Mouse (Mus musculus) CH12.LX (cell line): ENCODE results near the gene Sec14l5. TPM values are rescaled to one million over a fixed set of nuclear protein-coding genes. Genes with fewer than 3 reads are reported as not detected.

Experiments used
- DNase-seq: peaks from one replicate; pipeline ENCODE4 v3.0.0-alpha.2; 2013; ENCODE audit errors: extremely low read depth
- H3K27ac ChIP-seq: 2 replicates; pipeline ENCODE4 v1.5.1; 2012; ENCODE audit warnings: low read depth, mild to moderate bottlenecking, control low read depth, moderate library complexity; ENCODE audit not compliant: insufficient read depth
- H3K27me3 ChIP-seq: replicated peaks from 2 replicates; pipeline ENCODE3; 2012; ENCODE audit warnings: inconsistent platforms
- H3K36me3 ChIP-seq, 2 experiments: replicated peaks in 1 of 2; 2 replicates each; pipeline versions ENCODE3 to v1.6.1; 2012; ENCODE audit warnings: inconsistent platforms in 1 of 2, low read length in 1 of 2, mild to moderate bottlenecking in 1 of 2, mixed read lengths in 1 of 2, moderate library complexity in 1 of 2; ENCODE audit not compliant: control insufficient read depth in 1 of 2, insufficient read depth in 1 of 2
- H3K4me1 ChIP-seq, 2 experiments: 2 replicates each; pipeline ENCODE4 v1.6.1; 2012; ENCODE audit warnings: inconsistent platforms in 1 of 2, moderate library complexity in 1 of 2; ENCODE audit not compliant: insufficient read depth in 2 of 2, control insufficient read depth in 1 of 2
- H3K4me2 ChIP-seq: 2 replicates; pipeline ENCODE4 v1.6.1; 2012; ENCODE audit warnings: low read depth, mild to moderate bottlenecking, control low read depth; ENCODE audit not compliant: poor library complexity, insufficient read depth, severe bottlenecking
- H3K4me3 ChIP-seq, 3 experiments: fragments of 150-350 bp in 1 of 3; sonication (generic) in 1 of 3; replicated peaks in 1 of 3; 2 replicates each; pipeline versions ENCODE3 to v1.5.1; 2011 to 2012; ENCODE audit warnings: low read depth in 2 of 3, low read length in 2 of 3, mild to moderate bottlenecking in 2 of 3, moderate library complexity in 2 of 3, control low read depth in 1 of 3, improper control_type of control experiment in 1 of 3, inconsistent platforms in 1 of 3, mixed read lengths in 1 of 3; ENCODE audit not compliant: poor library complexity in 1 of 3
- H3K79me2 ChIP-seq: replicated peaks from 2 replicates; pipeline ENCODE4 v1.6.1; 2012; ENCODE audit warnings: mild to moderate bottlenecking, moderate library complexity; ENCODE audit not compliant: control insufficient read depth, poor library complexity, insufficient read depth, severe bottlenecking; ENCODE audit errors: extremely low read depth
- H3K9ac ChIP-seq: 2 replicates; pipeline ENCODE4 v1.6.1; 2012; ENCODE audit warnings: low read depth, mild to moderate bottlenecking, control low read depth, moderate library complexity; ENCODE audit not compliant: insufficient read depth
- H3K9me3 ChIP-seq: replicated peaks from 2 replicates; pipeline ENCODE3; 2012; ENCODE audit warnings: low read length, inconsistent platforms, mixed read lengths
- BHLHE40 ChIP-seq: IDR thresholded peaks from 2 replicates; pipeline ENCODE4 v1.6.1; 2011; ENCODE audit warnings: mild to moderate bottlenecking, low read depth, low read length, improper control_type of control experiment
- CHD1 ChIP-seq: IDR thresholded peaks from 2 replicates; pipeline ENCODE4 v1.6.1; 2012; ENCODE audit warnings: low read depth, low read length, improper control_type of control experiment, inconsistent platforms
- CTCF ChIP-seq, 2 experiments: IDR thresholded peaks in 1 of 2; conservative IDR thresholded peaks in 1 of 2; 2 replicates each; pipeline ENCODE4 v1.5.1; 2011 to 2012; ENCODE audit warnings: low read depth in 2 of 2, low read length in 2 of 2, improper control_type of control experiment in 1 of 2, inconsistent platforms in 1 of 2, mild to moderate bottlenecking in 1 of 2, moderate library complexity in 1 of 2
- E2F4 ChIP-seq: IDR thresholded peaks from 2 replicates; pipeline ENCODE4 v1.6.1; 2011; ENCODE audit warnings: low read depth, low read length, improper control_type of control experiment; ENCODE audit not compliant: insufficient replicate concordance
- ELF1 ChIP-seq: IDR thresholded peaks from 2 replicates; pipeline ENCODE4 v1.6.1; 2014; ENCODE audit warnings: low read depth, mild to moderate bottlenecking, inconsistent platforms, low read length, improper control_type of control experiment
- EP300 ChIP-seq: IDR thresholded peaks from 2 replicates; pipeline ENCODE4 v1.6.1; 2011; ENCODE audit warnings: low read length, improper control_type of control experiment
- ETS1 ChIP-seq: conservative IDR thresholded peaks from 2 replicates; pipeline ENCODE4 v1.6.1; 2012; ENCODE audit warnings: low read depth, mild to moderate bottlenecking, inconsistent platforms, low read length, improper control_type of control experiment, moderate library complexity
- HCFC1 ChIP-seq: IDR thresholded peaks from 2 replicates; pipeline ENCODE4 v1.6.1; 2012; ENCODE audit warnings: low read depth, mild to moderate bottlenecking, inconsistent platforms, low read length, improper control_type of control experiment
- IRF4 ChIP-seq: IDR thresholded peaks from 2 replicates; pipeline ENCODE4 v1.6.1; 2014; ENCODE audit warnings: low read depth, mild to moderate bottlenecking, inconsistent platforms, low read length, improper control_type of control experiment
- JUN ChIP-seq: IDR thresholded peaks from 2 replicates; pipeline ENCODE4 v1.6.1; 2011; ENCODE audit warnings: low read depth, mild to moderate bottlenecking, low read length, improper control_type of control experiment, moderate library complexity; ENCODE audit not compliant: insufficient read depth
- JUND ChIP-seq: conservative IDR thresholded peaks from 2 replicates; pipeline ENCODE4 v1.6.1; 2011; ENCODE audit warnings: low read depth, low read length, improper control_type of control experiment
- MAFK ChIP-seq: IDR thresholded peaks from 2 replicates; pipeline ENCODE4 v1.6.1; 2011; ENCODE audit warnings: low read length, improper control_type of control experiment; ENCODE audit not compliant: insufficient replicate concordance
- MAX ChIP-seq: IDR thresholded peaks from 2 replicates; pipeline ENCODE4 v1.6.1; 2011; ENCODE audit warnings: low read length, improper control_type of control experiment
- MEF2A ChIP-seq: IDR thresholded peaks from 2 replicates; pipeline ENCODE4 v1.6.1; 2014; ENCODE audit warnings: low read depth, mild to moderate bottlenecking, inconsistent platforms, low read length, improper control_type of control experiment, borderline replicate concordance
- MXI1 ChIP-seq: IDR thresholded peaks from 2 replicates; pipeline ENCODE4 v1.6.1; 2011; ENCODE audit warnings: mild to moderate bottlenecking, low read depth, low read length, improper control_type of control experiment
- MYC ChIP-seq: IDR thresholded peaks from 2 replicates; pipeline ENCODE4 v1.6.1; 2011; ENCODE audit warnings: low read depth, mild to moderate bottlenecking, improper control_type of control experiment, low read length
- NELFE ChIP-seq: IDR thresholded peaks from 2 replicates; pipeline ENCODE4 v1.6.1; 2011; ENCODE audit warnings: low read depth, low read length, improper control_type of control experiment
- NRF1 ChIP-seq: IDR thresholded peaks from 2 replicates; pipeline ENCODE4 v1.6.1; 2014; ENCODE audit warnings: low read depth, mild to moderate bottlenecking, inconsistent platforms, low read length, improper control_type of control experiment, moderate library complexity
- RAD21 ChIP-seq: IDR thresholded peaks from 2 replicates; pipeline ENCODE4 v1.6.1; 2011; ENCODE audit warnings: low read depth, mild to moderate bottlenecking, low read length, improper control_type of control experiment, moderate library complexity
- SIN3A ChIP-seq: IDR thresholded peaks from 2 replicates; pipeline ENCODE4 v1.6.1; 2012; ENCODE audit warnings: low read length, improper control_type of control experiment, inconsistent platforms
- SMC3 ChIP-seq: IDR thresholded peaks from 2 replicates; pipeline ENCODE4 v1.6.1; 2011; ENCODE audit warnings: low read depth, low read length, improper control_type of control experiment
- TCF12 ChIP-seq: IDR thresholded peaks from 2 replicates; pipeline ENCODE4 v1.6.1; 2014; ENCODE audit warnings: low read depth, mild to moderate bottlenecking, inconsistent platforms, low read length, improper control_type of control experiment
- USF2 ChIP-seq: conservative IDR thresholded peaks from 2 replicates; pipeline ENCODE4 v1.6.1; 2011; ENCODE audit warnings: low read depth, low read length, improper control_type of control experiment
- ZC3H11A ChIP-seq: IDR thresholded peaks from 2 replicates; pipeline ENCODE4 v1.6.1; 2012; ENCODE audit warnings: low read depth, mild to moderate bottlenecking, inconsistent platforms, low read length, improper control_type of control experiment
- dilution Hi-C: fragments of 300-500 bp; cut with MboI; formaldehyde crosslinking; loops from 2 replicates; pipeline ENCODE4 v1.14.3; 2020; ENCODE audit warnings: low sequenced_read_pairs; ENCODE audit not compliant: extremely low pct_unique_long_range_greater_than_20kb, extremely low pct_ligation_motif_present
- in situ Hi-C: fragments of 300-500 bp; cut with MboI; formaldehyde crosslinking; loops from 3 replicates; pipeline ENCODE4 v1.14.3; 2019; ENCODE audit warnings: low sequenced_read_pairs, low pct_ligation_motif_present, low pct_unique_long_range_greater_than_20kb, mixed read lengths
- polyA plus RNA-seq: library from polyadenylated mRNA; unstranded; fragments of >175 nt; gene quantifications from 2 replicates; pipeline ENCODE4 v1.2.1, GENCODE M21; 2012; ENCODE audit warnings: low read depth; ENCODE audit not compliant: insufficient read length
- total RNA-seq, 2 experiments: library from RNA; depleted of rRNA; stranded (reverse); fragments of 300-350 nt in 1 of 2; fragments of >200 nt in 1 of 2; gene quantifications; 2 replicates each; pipeline ENCODE4 v1.2.3; 2012 to 2014

Gene Sec14l5
- total and polyA plus RNA-seq, 3 experiments, result 0.13 TPM; not detected in 2

DNA sequence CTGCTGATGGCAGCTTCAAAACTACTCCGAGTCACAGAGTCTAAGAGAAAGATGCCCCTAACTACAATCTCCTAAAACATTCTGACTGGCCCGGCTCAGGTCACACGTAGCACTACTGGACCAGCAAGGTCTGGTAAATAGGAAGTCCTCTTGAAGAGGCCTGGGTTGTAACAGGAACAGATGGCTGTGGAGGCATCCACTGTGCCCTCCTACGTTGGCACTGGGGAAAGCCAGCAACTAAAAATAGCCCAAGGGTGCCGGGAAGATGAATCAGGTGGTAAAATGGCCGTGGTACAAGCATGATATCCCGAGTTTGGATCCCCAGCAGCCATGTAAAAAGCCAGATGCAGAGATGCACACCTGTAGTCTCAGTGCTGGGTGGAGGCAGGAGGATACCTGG is 39.3 kb downstream of the Sec14l5 start:
- H3K9ac ChIP-seq, result no peak overlapping the region
- peaks cover 17% of the 10 kb centered on the region for H3K27me3 ChIP-seq
- DNase-seq, result no peak
- in situ Hi-C loops (no loop called here), dilution Hi-C loops (no loop called here)
- no peak overlapping the region for H3K27ac ChIP-seq
- no peaks in the 10 kb centered on the region for H3K9me3 ChIP-seq
- H3K4me2 ChIP-seq, result no peak overlapping the region
- no peaks in the 10 kb centered on the region for H3K79me2 ChIP-seq
- H3K4me3 ChIP-seq, result no peak overlapping the region
- no peak for TF ChIP-seq NRF1
- no peak for TF ChIP-seq ZC3H11A
- no peak for TF ChIP-seq EP300
- no peak for TF ChIP-seq E2F4
- TF ChIP-seq ELF1, result no peak
- TF ChIP-seq SMC3, result no peak
- TF ChIP-seq HCFC1, result no peak
- peaks cover 0 to 20% of the 10 kb centered on the region in 2 experiments; a peak in 2 of 4 replicates for H3K4me1 ChIP-seq
- no peaks in the 10 kb centered on the region for H3K36me3 ChIP-seq

DNA sequence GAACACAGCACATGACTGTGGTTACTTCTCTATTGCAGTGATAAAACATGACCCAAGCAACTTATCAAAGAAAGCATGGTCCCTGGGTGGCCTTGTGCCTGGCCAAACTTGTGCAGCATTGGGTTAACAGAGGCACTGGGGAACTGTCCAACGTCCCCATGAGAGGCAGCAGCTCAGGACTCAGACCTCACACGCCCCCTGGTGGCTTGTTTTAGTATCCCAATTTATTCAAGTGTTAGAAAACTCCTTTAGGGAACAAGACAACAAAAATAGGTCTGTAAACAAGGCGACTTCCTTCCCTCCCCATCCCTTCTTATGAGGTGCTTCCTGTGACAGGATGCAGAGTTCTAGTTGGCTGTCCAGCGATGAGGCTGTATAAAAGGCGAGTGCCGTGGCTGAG is 48.2 kb downstream of the Sec14l5 start:
- peaks cover 3% of the 10 kb centered on the region for H3K27me3 ChIP-seq
- H3K9me3 ChIP-seq, result no peaks in the 10 kb centered on the region
- H3K4me3 ChIP-seq, result no peak overlapping the region
- no peaks in the 10 kb centered on the region for H3K79me2 ChIP-seq
- in situ Hi-C loops (no loop called here), dilution Hi-C loops (no loop called here)
- peak; percentile 72 for DNase-seq
- no peaks in the 10 kb centered on the region for H3K4me1 ChIP-seq
- H3K27ac ChIP-seq, result no peak overlapping the region
- peak; percentile 83 to 91 for TF ChIP-seq CTCF (conservative IDR thresholded peaks at IDR 0.05 in 1 of 2, IDR thresholded peaks at IDR 0.05 in 1 of 2; ENCODE audit: low read depth in 2 of 2, low read length in 2 of 2)
- TF ChIP-seq MAX, result no peak
- TF ChIP-seq RAD21, result peak; percentile 74
- TF ChIP-seq MEF2A, result no peak
- TF ChIP-seq SMC3, result peak; percentile 65
- no peak overlapping the region for H3K4me2 ChIP-seq
- peaks cover 41 to 59% of the 10 kb centered on the region in 2 experiments for H3K36me3 ChIP-seq
- H3K9ac ChIP-seq, result no peak overlapping the region

DNA sequence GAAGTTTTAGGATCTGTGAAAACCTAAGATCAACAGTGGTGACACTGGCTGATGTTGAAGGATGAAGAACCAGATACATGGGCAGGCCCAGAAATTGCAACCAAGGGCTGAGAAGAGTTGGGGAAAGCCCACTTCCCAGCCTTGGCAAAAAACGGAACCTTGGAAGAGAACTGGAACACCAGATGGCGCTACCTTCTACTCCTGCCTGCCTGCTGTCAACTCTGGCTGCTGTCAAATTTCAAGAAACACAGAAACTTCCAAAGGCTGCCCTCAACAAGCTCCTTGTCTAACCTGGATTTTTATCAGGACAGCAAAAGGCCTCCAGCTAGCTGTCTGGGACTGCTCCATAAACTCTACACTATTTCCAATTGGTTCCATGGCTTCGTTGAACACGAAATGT is 55.8 kb downstream of the Sec14l5 start:
- Histone ChIP-seq H3K79me2 (no peaks in the 10 kb centered on the region; the same call in 1 of the 2 replicates), H3K4me1 (peaks cover 6 to 38% of the 10 kb centered on the region in 2 experiments), H3K27ac (no peak overlapping the region; the same call in 1 of the 2 replicates), H3K36me3 (peaks cover 38 to 69% of the 10 kb centered on the region in 2 experiments), H3K4me3 (peak overlapping the region; percentile 75 to 91 (median 83)), H3K9ac (peak overlapping the region; percentile 62), H3K9me3 (no peaks in the 10 kb centered on the region), H3K4me2 (peak overlapping the region; percentile 59), H3K27me3 (no peaks in the 10 kb centered on the region)
- dilution Hi-C loops, result no loop called here
- peak; percentile 72 for DNase-seq
- in situ Hi-C loops, result no loop called here
- peak; percentile 24; the same call in 1 of the 2 replicates for TF ChIP-seq MAX
- TF ChIP-seq JUND, result peak; percentile 23; the same call in 1 of the 2 replicates
- peak; percentile 85 for TF ChIP-seq SMC3
- TF ChIP-seq CHD1, result 0 out of 2 replicates have a peak, but pooled peaks have one; percentile 32
- peak; percentile 22; the same call in 1 of the 2 replicates for TF ChIP-seq HCFC1
- TF ChIP-seq MAFK, result 0 out of 2 replicates have a peak, but pooled peaks have one; percentile 22
- TF ChIP-seq MYC, result peak; percentile 49; the same call in 1 of the 2 replicates
- no peak for TF ChIP-seq USF2
- no peak for TF ChIP-seq TCF12
- peak; percentile 23; the same call in 1 of the 2 replicates for TF ChIP-seq ELF1
- TF ChIP-seq BHLHE40, result 0 out of 2 replicates have a peak, but pooled peaks have one; percentile 19
- peak; percentile 44; the same call in 1 of the 2 replicates for TF ChIP-seq NELFE
- peak; percentile 73 for TF ChIP-seq MXI1
- peak; percentile 50; the same call in 1 of the 2 replicates for TF ChIP-seq IRF4
- TF ChIP-seq ETS1, result no peak
- TF ChIP-seq SIN3A, result peak; percentile 98
- no peak for TF ChIP-seq JUN
- TF ChIP-seq CTCF (conservative IDR thresholded peaks at IDR 0.05 in 1 of 2, IDR thresholded peaks at IDR 0.05 in 1 of 2; ENCODE audit: low read depth in 2 of 2, low read length in 2 of 2), result peak; percentile 40 to 87; a peak in 3 of 4 replicates
- peak; percentile 66 for TF ChIP-seq RAD21
